Mouse (Mus musculus): ENCODE measurements at regions not wholly inside any gene's neighbourhood (a gene's known extent, or its start where the extent isn't known, plus 50 kb on each side); places are given as distances from the start of the nearest gene placed in this dataset.

GRCm38 (mm10) chr12:16329129-16329528 is 281.6 kb downstream of the Lpin1 start:
- ATAC-seq: no peak
- H3K27ac ChIP-seq (ENCODE audit: low read depth): no peak overlapping the region
- DNase-seq: no peak
- H3K4me1 ChIP-seq (ENCODE audit: insufficient read depth): no peaks in the 10 kb centered on the region
- TF ChIP-seq CTCF (IDR thresholded peaks at IDR 0.05; ENCODE audit: low read depth) (no peak), EP300 (IDR thresholded peaks at IDR 0.05; ENCODE audit: low read depth) (no peak)
- H3K9me3 ChIP-seq (ENCODE audit: low read length): no peaks in the 10 kb centered on the region
- H3K4me3 ChIP-seq (ENCODE audit: low read depth, low read length): no peak overlapping the region
- no peak overlapping the region for H3K9ac ChIP-seq (replicated peaks)
- H3K4me2 ChIP-seq (ENCODE audit: low read depth, low read length): no peak overlapping the region
- WGBS (ENCODE audit: insufficient replicate concordance): 51% methylated on average over 2 of the region's 2 CpGs
- no peaks in the 10 kb centered on the region for H3K27me3 ChIP-seq (ENCODE audit: insufficient read depth, low read length)
- H3K36me3 ChIP-seq (replicated peaks; ENCODE audit: insufficient read depth, low read length): no peaks in the 10 kb centered on the region

DNA sequence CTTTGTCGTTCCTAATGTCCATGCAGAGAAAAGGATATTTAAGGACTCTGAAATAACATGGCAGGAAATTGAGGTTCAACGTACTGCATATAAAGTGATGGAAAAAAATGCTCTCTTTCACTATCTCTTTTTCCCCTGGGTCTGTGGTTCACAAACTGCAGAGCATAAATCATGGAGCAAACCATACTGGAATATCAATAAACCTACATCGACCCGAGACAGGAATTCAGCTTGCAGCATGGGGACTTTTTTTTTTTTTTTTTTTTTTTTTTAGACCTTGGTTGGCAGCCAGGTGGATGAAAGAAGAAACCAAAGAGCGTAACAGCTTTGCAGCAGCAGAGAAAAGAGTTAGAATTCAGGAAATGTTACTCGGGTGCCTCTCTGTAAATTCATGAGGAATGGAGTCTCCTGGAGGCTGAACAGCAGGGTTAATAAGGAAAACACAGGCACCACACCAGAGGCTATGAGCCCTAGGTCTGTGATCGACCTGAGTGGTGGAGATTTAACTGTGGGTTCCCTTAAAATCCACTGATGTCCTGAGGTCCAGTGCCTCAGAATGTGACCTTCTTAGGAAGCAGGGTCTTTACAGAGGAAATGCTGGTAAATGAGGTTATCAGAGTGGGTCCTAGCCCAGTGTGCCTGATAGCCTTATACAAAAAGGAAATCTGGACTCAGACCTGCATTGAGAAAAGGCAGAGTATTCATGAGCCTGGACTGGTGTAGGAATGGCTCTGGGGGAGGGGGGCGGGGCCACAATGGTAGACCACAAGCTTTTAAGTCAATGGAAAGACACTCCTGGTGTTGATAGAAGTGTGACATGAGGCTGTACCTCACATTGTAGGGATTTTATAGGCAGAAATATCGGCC is 290.0 kb downstream of the Lpin1 start:
- no peak for ATAC-seq
- no peak overlapping the region for H3K4me3 ChIP-seq (ENCODE audit: low read depth, low read length)
- no peak overlapping the region for H3K4me2 ChIP-seq (ENCODE audit: low read depth, low read length)
- no peak for DNase-seq
- H3K9ac ChIP-seq (replicated peaks): no peak overlapping the region
- no peaks in the 10 kb centered on the region for H3K27me3 ChIP-seq (ENCODE audit: insufficient read depth, low read length)
- no peaks in the 10 kb centered on the region for H3K4me1 ChIP-seq (ENCODE audit: insufficient read depth)
- TF ChIP-seq CTCF (IDR thresholded peaks at IDR 0.05; ENCODE audit: low read depth) (no peak), EP300 (IDR thresholded peaks at IDR 0.05; ENCODE audit: low read depth) (no peak)
- no peaks in the 10 kb centered on the region for H3K36me3 ChIP-seq (replicated peaks; ENCODE audit: insufficient read depth, low read length)
- H3K9me3 ChIP-seq (ENCODE audit: low read length): no peaks in the 10 kb centered on the region
- 62% methylated on average over 9 of the region's 9 CpGs for WGBS (ENCODE audit: insufficient replicate concordance)
- H3K27ac ChIP-seq (ENCODE audit: low read depth): no peak overlapping the region

GRCm38 (mm10) chr12:16308101-16308500 is 302.7 kb downstream of the Lpin1 start:
- Histone ChIP-seq H3K27me3 (ENCODE audit: insufficient read depth, low read length) (no peaks in the 10 kb centered on the region), H3K9me3 (ENCODE audit: low read length) (no peaks in the 10 kb centered on the region), H3K4me2 (ENCODE audit: low read depth, low read length) (no peak overlapping the region), H3K27ac (ENCODE audit: low read depth) (no peak overlapping the region), H3K4me1 (ENCODE audit: insufficient read depth) (no peaks in the 10 kb centered on the region), H3K9ac (replicated peaks) (no peak overlapping the region), H3K4me3 (ENCODE audit: low read depth, low read length) (no peak overlapping the region), H3K36me3 (replicated peaks; ENCODE audit: insufficient read depth, low read length) (no peaks in the 10 kb centered on the region)
- no peak for TF ChIP-seq EP300 (IDR thresholded peaks at IDR 0.05; ENCODE audit: low read depth)
- TF ChIP-seq CTCF (IDR thresholded peaks at IDR 0.05; ENCODE audit: low read depth): no peak
- 74% methylated on average over 3 of the region's 3 CpGs for WGBS (ENCODE audit: insufficient replicate concordance)
- no peak for DNase-seq
- no peak for ATAC-seq

- no peaks in the 10 kb centered on the region for H3K27me3 ChIP-seq (ENCODE audit: insufficient read depth, low read length)
- no peaks in the 10 kb centered on the region for H3K4me1 ChIP-seq (ENCODE audit: insufficient read depth)
- H3K27ac ChIP-seq (ENCODE audit: low read depth): no peak overlapping the region
- H3K4me2 ChIP-seq (ENCODE audit: low read depth, low read length): no peak overlapping the region
- no peak overlapping the region for H3K4me3 ChIP-seq (ENCODE audit: low read depth, low read length)
- ATAC-seq (no peak), DNase-seq (no peak)
- no peak overlapping the region for H3K9ac ChIP-seq (replicated peaks)
- no peaks in the 10 kb centered on the region for H3K36me3 ChIP-seq (replicated peaks; ENCODE audit: insufficient read depth, low read length)
- H3K9me3 ChIP-seq (ENCODE audit: low read length): no peaks in the 10 kb centered on the region
- 74% methylated on average over 9 of the region's 9 CpGs for WGBS (ENCODE audit: insufficient replicate concordance)
- TF ChIP-seq EP300 (IDR thresholded peaks at IDR 0.05; ENCODE audit: low read depth) (no peak), CTCF (IDR thresholded peaks at IDR 0.05; ENCODE audit: low read depth) (no peak)
These were observed 305.9 kb downstream of the Lpin1 start for GRCm38 (mm10) chr12:16304701-16305377.

- H3K27me3 ChIP-seq (ENCODE audit: insufficient read depth, low read length): no peaks in the 10 kb centered on the region
- ATAC-seq (no peak), DNase-seq (no peak)
- WGBS (ENCODE audit: insufficient replicate concordance): 71% methylated on average over 5 of the region's 5 CpGs
- TF ChIP-seq EP300 (IDR thresholded peaks at IDR 0.05; ENCODE audit: low read depth) (no peak), CTCF (IDR thresholded peaks at IDR 0.05; ENCODE audit: low read depth) (no peak)
- H3K4me1 ChIP-seq (ENCODE audit: insufficient read depth): no peaks in the 10 kb centered on the region
- no peaks in the 10 kb centered on the region for H3K36me3 ChIP-seq (replicated peaks; ENCODE audit: insufficient read depth, low read length)
- no peak overlapping the region for H3K27ac ChIP-seq (ENCODE audit: low read depth)
- H3K9me3 ChIP-seq (ENCODE audit: low read length): no peaks in the 10 kb centered on the region
- H3K4me2 ChIP-seq (ENCODE audit: low read depth, low read length): no peak overlapping the region
- no peak overlapping the region for H3K4me3 ChIP-seq (ENCODE audit: low read depth, low read length)
- H3K9ac ChIP-seq (replicated peaks): no peak overlapping the region
These were observed 325.7 kb downstream of the Lpin1 start for GRCm38 (mm10) chr12:16285061-16285460.

DNA sequence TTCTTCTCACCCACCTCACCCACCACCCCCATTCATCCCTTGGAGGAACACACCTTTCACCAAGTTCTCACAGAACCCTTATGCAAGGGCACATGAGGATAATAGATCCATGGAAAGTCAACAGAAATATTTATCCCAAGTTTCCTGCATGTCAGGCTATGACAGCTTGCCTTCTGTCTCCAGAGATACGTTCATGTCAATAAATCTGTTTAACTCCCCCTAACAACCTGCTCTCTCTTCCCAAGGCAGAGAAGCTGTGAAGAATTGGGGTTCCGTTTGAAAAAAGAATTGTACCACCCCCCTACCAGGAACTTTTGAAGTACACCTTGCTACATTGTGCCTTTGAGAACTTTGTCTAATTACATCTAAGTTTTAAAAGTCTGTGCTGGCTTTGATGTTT is 331.6 kb downstream of the Lpin1 start:
- ATAC-seq: no peak
- Histone ChIP-seq H3K9me3 (ENCODE audit: low read length) (no peaks in the 10 kb centered on the region), H3K36me3 (replicated peaks; ENCODE audit: insufficient read depth, low read length) (no peaks in the 10 kb centered on the region), H3K4me2 (ENCODE audit: low read depth, low read length) (no peak overlapping the region), H3K27me3 (ENCODE audit: insufficient read depth, low read length) (no peaks in the 10 kb centered on the region), H3K27ac (ENCODE audit: low read depth) (no peak overlapping the region), H3K4me1 (ENCODE audit: insufficient read depth) (no peaks in the 10 kb centered on the region), H3K9ac (replicated peaks) (no peak overlapping the region), H3K4me3 (ENCODE audit: low read depth, low read length) (no peak overlapping the region)
- TF ChIP-seq CTCF (IDR thresholded peaks at IDR 0.05; ENCODE audit: low read depth): no peak
- 65% methylated on average over 2 of the region's 2 CpGs for WGBS (ENCODE audit: insufficient replicate concordance)
- DNase-seq: no peak
